Mouse (Mus musculus): ENCODE measurements around the gene Tas2r121. TPM values are rescaled to one million over a fixed set of nuclear protein-coding genes. Genes with fewer than 3 reads are reported as not detected.
"Not testable (repeated sequence)": the region's sequence is repeated elsewhere in the genome, so short reads cannot be mapped to it uniquely, and the experiment has no call there.

Gene Tas2r121
- not detected in 2 replicates for polyA plus RNA-seq (2015; fragmentation: Nextera tagmentation; extraction: Ambion mirVana)

DNA sequence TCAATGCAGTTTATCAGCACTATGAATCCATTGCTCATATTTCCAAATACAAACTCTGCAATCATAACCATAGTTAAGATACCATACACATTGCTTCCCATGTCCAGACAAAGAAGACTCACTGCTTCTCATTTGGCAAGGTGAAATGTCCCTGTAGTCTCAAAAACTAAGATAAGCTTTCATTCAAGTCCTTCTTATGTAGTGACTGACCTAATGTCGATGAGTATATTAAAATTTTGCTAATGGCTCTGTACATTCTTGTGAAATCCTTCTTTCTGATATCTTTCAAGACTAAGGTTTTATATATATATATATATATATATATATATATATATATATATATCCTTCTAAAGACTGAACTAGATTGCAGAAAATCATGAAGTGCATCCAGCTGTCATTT lies at the start of gene Tas2r121:
Gene Tas2r121 (minus strand): TSS at position 101 of the 400 bp plus-strand sequence.
- 70% methylated on average over 1 of the region's 1 CpGs for WGBS
- DNase-seq (ENCODE audit: low spot score) (no peak), ATAC-seq (replicated peaks; ENCODE audit: low FRiP score, low read depth) (no peak)
- H3K9me3 ChIP-seq (replicated peaks; ENCODE audit: low read length) = no peaks in the 10 kb centered on the region
- no peak within 1 kb of the TSS for H3K4me3 ChIP-seq (replicated peaks; ENCODE audit: low read depth, low read length)
- H3K36me3 ChIP-seq (ENCODE audit: insufficient read depth, low read length) = no peaks in the 10 kb centered on the region
- no peak within 1 kb of the TSS for H3K4me2 ChIP-seq (ENCODE audit: low read length)
- H3K4me1 ChIP-seq (replicated peaks; ENCODE audit: insufficient read depth, low read length) = no peaks in the 10 kb centered on the region
- no peak within 1 kb of the TSS for H3K9ac ChIP-seq (ENCODE audit: low read depth, low read length)
- TF ChIP-seq CTCF (IDR thresholded peaks at IDR 0.05; ENCODE audit: low read depth) = no peak
- no peaks in the 10 kb centered on the region for H3K27me3 ChIP-seq (ENCODE audit: insufficient read depth, low read length)
- H3K27ac ChIP-seq = no peak within 1 kb of the TSS

DNA sequence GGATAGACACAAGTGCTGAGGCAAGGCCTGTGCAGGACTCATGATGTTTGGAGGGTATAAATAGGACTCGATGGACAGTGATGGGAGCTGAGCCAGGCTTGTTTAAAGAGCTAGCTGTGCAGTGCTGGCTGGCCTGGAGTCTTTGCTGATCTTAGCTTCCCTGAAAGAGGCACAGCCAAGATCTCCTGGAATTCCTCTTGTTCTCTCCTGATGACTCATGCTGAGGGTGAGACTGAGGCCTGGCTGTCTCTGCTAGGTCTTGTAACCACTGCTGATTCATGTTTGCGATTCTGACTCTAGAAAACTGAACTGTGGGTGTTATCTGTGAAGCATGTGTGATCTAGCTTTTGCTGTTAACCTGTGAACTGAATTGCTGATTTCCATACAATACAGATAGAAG lies 49.4 kb upstream of the Tas2r121 start:
- Histone ChIP-seq H3K9ac (ENCODE audit: low read depth, low read length) (no peak overlapping the region), H3K27me3 (ENCODE audit: insufficient read depth, low read length) (no peaks in the 10 kb centered on the region), H3K9me3 (replicated peaks; ENCODE audit: low read length) (no peaks in the 10 kb centered on the region), H3K36me3 (ENCODE audit: insufficient read depth, low read length) (no peaks in the 10 kb centered on the region), H3K4me1 (replicated peaks; ENCODE audit: insufficient read depth, low read length) (no peaks in the 10 kb centered on the region), H3K4me3 (replicated peaks; ENCODE audit: low read depth, low read length) (no peak overlapping the region), H3K4me2 (ENCODE audit: low read length) (no peak overlapping the region), H3K27ac (no peak overlapping the region)
- TF ChIP-seq CTCF (IDR thresholded peaks at IDR 0.05; ENCODE audit: low read depth) = no peak
- 79% methylated on average over 2 of the region's 2 CpGs for WGBS
- ATAC-seq (replicated peaks; ENCODE audit: low FRiP score, low read depth) (no peak), DNase-seq (ENCODE audit: low spot score) (no peak)

DNA sequence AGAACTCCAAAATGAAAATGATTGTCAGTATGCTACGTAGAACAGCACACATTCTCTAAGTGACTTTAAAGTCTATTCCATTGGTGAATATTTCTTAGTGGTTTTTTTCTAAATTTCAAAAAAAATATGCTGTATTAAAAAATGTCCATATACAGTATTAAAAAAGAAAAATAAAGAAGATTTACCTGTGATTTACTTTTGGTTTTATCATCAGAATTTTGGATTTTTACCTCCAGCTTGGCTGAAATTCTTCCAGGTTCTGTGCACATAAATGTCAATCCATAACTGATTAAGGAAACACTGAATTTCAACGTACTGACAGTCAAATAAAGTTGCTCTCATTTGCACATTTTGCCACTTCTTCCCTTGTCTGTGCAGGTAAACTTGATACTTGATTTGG lies 37.1 kb upstream of the Tas2r121 start, which contains the start of gene Tas2r115:
Gene Tas2r115 (minus strand): TSS at position 101 of the 400 bp plus-strand sequence.
- WGBS = 69% methylated on average over 2 of the region's 2 CpGs
- DNase-seq (ENCODE audit: low spot score) (no peak), ATAC-seq (replicated peaks; ENCODE audit: low FRiP score, low read depth) (no peak)
- Histone ChIP-seq H3K36me3 (ENCODE audit: insufficient read depth, low read length) (no peaks in the 10 kb centered on the region), H3K27ac (no peak within 1 kb of the TSS), H3K9ac (ENCODE audit: low read depth, low read length) (no peak within 1 kb of the TSS), H3K4me1 (replicated peaks; ENCODE audit: insufficient read depth, low read length) (no peaks in the 10 kb centered on the region), H3K27me3 (ENCODE audit: insufficient read depth, low read length) (no peaks in the 10 kb centered on the region), H3K4me2 (ENCODE audit: low read length) (no peak within 1 kb of the TSS), H3K4me3 (replicated peaks; ENCODE audit: low read depth, low read length) (no peak within 1 kb of the TSS), H3K9me3 (replicated peaks; ENCODE audit: low read length) (no peaks in the 10 kb centered on the region)
- TF ChIP-seq CTCF (IDR thresholded peaks at IDR 0.05; ENCODE audit: low read depth) = no peak

DNA sequence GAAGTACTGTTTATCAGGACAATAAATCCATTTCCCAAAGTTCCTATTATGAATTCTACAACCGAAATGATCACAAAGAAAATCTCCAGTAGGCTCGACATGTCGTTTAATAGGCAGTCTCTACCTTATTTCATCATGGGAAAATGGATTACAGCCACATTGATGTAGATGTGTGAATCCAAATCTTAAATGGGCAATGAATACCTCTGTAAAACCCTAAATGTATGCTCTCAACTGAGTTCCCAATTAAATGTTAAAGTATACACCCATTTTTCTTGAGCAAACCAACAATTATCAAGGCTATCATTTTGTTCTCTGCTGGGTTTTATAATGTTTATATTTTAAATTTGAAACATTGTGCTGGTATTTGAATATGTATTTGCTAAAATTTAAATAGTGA lies 11.0 kb upstream of the Tas2r121 start, which contains the start of gene Tas2r122:
Gene Tas2r122 (minus strand): TSS at position 101 of the 400 bp plus-strand sequence.
- Histone ChIP-seq H3K4me1 (replicated peaks; ENCODE audit: insufficient read depth, low read length) (no peaks in the 10 kb centered on the region), H3K27me3 (ENCODE audit: insufficient read depth, low read length) (no peaks in the 10 kb centered on the region), H3K9me3 (replicated peaks; ENCODE audit: low read length) (no peaks in the 10 kb centered on the region), H3K36me3 (ENCODE audit: insufficient read depth, low read length) (no peaks in the 10 kb centered on the region), H3K27ac (no peak within 1 kb of the TSS), H3K9ac (ENCODE audit: low read depth, low read length) (no peak within 1 kb of the TSS), H3K4me3 (replicated peaks; ENCODE audit: low read depth, low read length) (no peak within 1 kb of the TSS), H3K4me2 (ENCODE audit: low read length) (no peak within 1 kb of the TSS)
- no peak for TF ChIP-seq CTCF (IDR thresholded peaks at IDR 0.05; ENCODE audit: low read depth)
- 81% methylated on average over 3 of the region's 3 CpGs for WGBS
- no peak for ATAC-seq (replicated peaks; ENCODE audit: low FRiP score, low read depth)
- DNase-seq (ENCODE audit: low spot score) = no peak

DNA sequence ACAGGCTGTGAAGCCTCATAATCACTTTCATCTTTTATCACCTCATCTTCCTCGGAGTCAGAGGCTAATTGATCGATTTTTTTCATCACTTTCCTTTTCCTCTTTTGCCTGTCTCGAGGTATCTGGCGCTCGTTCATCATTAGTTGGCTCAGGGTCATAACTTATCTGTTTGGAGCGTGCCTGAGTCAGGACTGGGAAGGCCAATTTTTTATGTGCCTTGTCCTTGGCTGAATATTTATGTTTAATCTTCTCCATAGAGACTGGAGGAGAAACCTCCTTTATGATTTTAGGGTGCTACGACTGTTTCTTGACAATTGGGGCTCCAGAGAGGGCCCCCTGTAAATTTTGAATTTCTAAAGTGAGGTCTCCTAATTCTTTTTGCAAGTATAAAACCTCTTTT lies 9.2 kb downstream of the Tas2r121 start:
- not testable (repeated sequence) for H3K36me3 ChIP-seq (ENCODE audit: insufficient read depth, low read length); ATAC-seq (replicated peaks; ENCODE audit: low FRiP score, low read depth); H3K9me3 ChIP-seq (replicated peaks; ENCODE audit: low read length); H3K27ac ChIP-seq; DNase-seq (ENCODE audit: low spot score); H3K9ac ChIP-seq (ENCODE audit: low read depth, low read length); H3K4me1 ChIP-seq (replicated peaks; ENCODE audit: insufficient read depth, low read length); H3K4me3 ChIP-seq (replicated peaks; ENCODE audit: low read depth, low read length); H3K27me3 ChIP-seq (ENCODE audit: insufficient read depth, low read length); H3K4me2 ChIP-seq (ENCODE audit: low read length)
- 68% methylated on average over 7 of the region's 7 CpGs for WGBS

DNA sequence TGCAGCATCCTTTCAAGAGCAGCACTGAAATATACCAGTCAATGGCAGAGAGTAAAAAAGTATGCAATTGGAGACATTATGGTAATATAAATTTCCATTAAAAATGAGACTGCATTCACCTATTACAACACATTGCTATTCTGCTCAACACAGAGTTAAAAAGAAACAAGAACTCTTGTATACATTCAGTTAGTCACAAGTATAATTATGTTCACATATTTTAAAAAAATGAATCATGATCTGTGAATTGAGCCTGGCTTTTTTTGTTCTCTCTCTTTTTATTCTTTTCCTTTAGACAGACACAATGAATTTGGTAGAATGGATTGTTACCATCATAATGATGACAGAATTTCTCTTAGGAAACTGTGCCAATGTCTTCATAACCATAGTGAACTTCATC lies 44.2 kb downstream of the Tas2r121 start, which contains the start of gene Tas2r120:
Gene Tas2r120 (plus strand): TSS at position 301 of the 400 bp plus-strand sequence.
- ATAC-seq (replicated peaks; ENCODE audit: low FRiP score, low read depth) (no peak), DNase-seq (ENCODE audit: low spot score) (no peak)
- no peak for TF ChIP-seq CTCF (IDR thresholded peaks at IDR 0.05; ENCODE audit: low read depth)
- Histone ChIP-seq H3K4me1 (replicated peaks; ENCODE audit: insufficient read depth, low read length) (no peaks in the 10 kb centered on the region), H3K4me3 (replicated peaks; ENCODE audit: low read depth, low read length) (no peak within 1 kb of the TSS), H3K9ac (ENCODE audit: low read depth, low read length) (no peak within 1 kb of the TSS), H3K27me3 (ENCODE audit: insufficient read depth, low read length) (no peaks in the 10 kb centered on the region), H3K9me3 (replicated peaks; ENCODE audit: low read length) (no peaks in the 10 kb centered on the region), H3K27ac (no peak within 1 kb of the TSS), H3K4me2 (ENCODE audit: low read length) (no peak within 1 kb of the TSS), H3K36me3 (ENCODE audit: insufficient read depth, low read length) (no peaks in the 10 kb centered on the region)

DNA sequence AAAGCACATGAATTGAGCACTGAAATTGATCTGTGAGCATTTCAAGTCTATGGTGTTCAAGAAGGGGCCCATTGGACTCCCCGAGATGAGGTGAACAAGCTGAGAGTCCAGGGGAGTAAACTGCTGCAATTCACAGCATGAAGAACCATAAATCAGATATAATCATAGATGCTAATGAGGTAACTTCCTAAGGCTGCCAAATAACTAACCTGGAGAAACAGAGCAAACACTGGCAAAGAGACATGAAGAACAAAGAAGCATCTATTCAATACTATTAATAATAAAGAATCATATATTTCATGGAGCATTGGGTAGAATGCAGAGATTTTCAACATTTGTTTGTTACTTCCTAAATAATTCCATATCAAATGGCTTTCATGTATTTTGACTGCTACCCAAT lies 49.4 kb downstream of the Tas2r121 start, which contains the start of gene A630073D07Rik:
Gene A630073D07Rik (minus strand): TSS at position 101 of the 400 bp plus-strand sequence.
- Histone ChIP-seq H3K9ac (ENCODE audit: low read depth, low read length) (no peak within 1 kb of the TSS), H3K36me3 (ENCODE audit: insufficient read depth, low read length) (no peaks in the 10 kb centered on the region), H3K27ac (no peak within 1 kb of the TSS), H3K27me3 (ENCODE audit: insufficient read depth, low read length) (no peaks in the 10 kb centered on the region), H3K4me2 (ENCODE audit: low read length) (no peak within 1 kb of the TSS), H3K9me3 (replicated peaks; ENCODE audit: low read length) (no peaks in the 10 kb centered on the region), H3K4me3 (replicated peaks; ENCODE audit: low read depth, low read length) (no peak within 1 kb of the TSS), H3K4me1 (replicated peaks; ENCODE audit: insufficient read depth, low read length) (no peaks in the 10 kb centered on the region)
- WGBS = 68% methylated on average over 1 of the region's 1 CpGs
- ATAC-seq (replicated peaks; ENCODE audit: low FRiP score, low read depth) = no peak
- no peak for TF ChIP-seq CTCF (IDR thresholded peaks at IDR 0.05; ENCODE audit: low read depth)
- DNase-seq (ENCODE audit: low spot score) = no peak

Other genes starting within 250 kb of the Tas2r121 start
- gene Prh1, start 131.2 kb downstream of the Tas2r121 start, polyA plus RNA-seq (2015; fragmentation: Nextera tagmentation; extraction: Ambion mirVana) = not detected in 2 replicates
- gene Prp2, start 105.1 kb downstream of the Tas2r121 start, polyA plus RNA-seq (2015; fragmentation: Nextera tagmentation; extraction: Ambion mirVana) = not detected in 2 replicates
- not detected in 2 replicates for gene A630073D07Rik, start 49.5 kb downstream of the Tas2r121 start, polyA plus RNA-seq (2015; fragmentation: Nextera tagmentation; extraction: Ambion mirVana)
- not detected in 2 replicates for gene Tas2r120, start 44.1 kb downstream of the Tas2r121 start, polyA plus RNA-seq (2015; fragmentation: Nextera tagmentation; extraction: Ambion mirVana)
- not detected in 2 replicates for gene Tas2r122, start 10.9 kb upstream of the Tas2r121 start, polyA plus RNA-seq (2015; fragmentation: Nextera tagmentation; extraction: Ambion mirVana)
- not detected in 2 replicates for gene Tas2r115, start 37.0 kb upstream of the Tas2r121 start, polyA plus RNA-seq (2015; fragmentation: Nextera tagmentation; extraction: Ambion mirVana)
- not detected in 2 replicates for gene Tas2r124, start 53.7 kb upstream of the Tas2r121 start, polyA plus RNA-seq (2015; fragmentation: Nextera tagmentation; extraction: Ambion mirVana)
- not detected in 2 replicates for gene Tas2r102, start 61.1 kb upstream of the Tas2r121 start, polyA plus RNA-seq (2015; fragmentation: Nextera tagmentation; extraction: Ambion mirVana)
- gene Tas2r136, start 77.2 kb upstream of the Tas2r121 start, polyA plus RNA-seq (2015; fragmentation: Nextera tagmentation; extraction: Ambion mirVana) = not detected in 2 replicates
- not detected in 2 replicates for gene Tas2r117, start 101.8 kb upstream of the Tas2r121 start, polyA plus RNA-seq (2015; fragmentation: Nextera tagmentation; extraction: Ambion mirVana)
- gene Tas2r123, start 146.1 kb upstream of the Tas2r121 start, polyA plus RNA-seq (2015; fragmentation: Nextera tagmentation; extraction: Ambion mirVana) = not detected in 2 replicates
- gene Tas2r116, start 154.4 kb upstream of the Tas2r121 start, polyA plus RNA-seq (2015; fragmentation: Nextera tagmentation; extraction: Ambion mirVana) = not detected in 2 replicates
- not detected in 2 replicates for gene Tas2r110, start 167.0 kb upstream of the Tas2r121 start, polyA plus RNA-seq (2015; fragmentation: Nextera tagmentation; extraction: Ambion mirVana)
- gene Tas2r113, start 192.0 kb upstream of the Tas2r121 start, polyA plus RNA-seq (2015; fragmentation: Nextera tagmentation; extraction: Ambion mirVana) = not detected in 2 replicates
- gene Tas2r125, start 208.6 kb upstream of the Tas2r121 start, polyA plus RNA-seq (2015; fragmentation: Nextera tagmentation; extraction: Ambion mirVana) = not detected in 2 replicates

Measured in kidney, postnatal 0 days (tissue).